Mouse (Mus musculus) MEL (cell line): Measurements from ENCODE around the gene Slc38a4.

Source experiments
- BHLHE40 ChIP-seq: IDR thresholded peaks from 2 replicates; pipeline ENCODE4 v1.6.1; 2012; ENCODE audit warnings: low read depth, mild to moderate bottlenecking, inconsistent platforms, low read length, improper control_type of control experiment, borderline replicate concordance
- CTCF ChIP-seq, 3 experiments: IDR thresholded peaks in 2 of 3; conservative IDR thresholded peaks in 1 of 3; 2 replicates each; pipeline ENCODE4 v1.5.1; 2011 to 2012; ENCODE audit warnings: low read length in 3 of 3, low read depth in 2 of 3, mild to moderate bottlenecking in 2 of 3, improper control_type of control experiment in 1 of 3, inconsistent platforms in 1 of 3, mixed read lengths in 1 of 3, moderate library complexity in 1 of 3; ENCODE audit not compliant: control insufficient read depth in 1 of 3, insufficient read depth in 1 of 3, poor library complexity in 1 of 3, severe bottlenecking in 1 of 3
- EP300 ChIP-seq, 2 experiments: IDR thresholded peaks; 2 replicates each; pipeline ENCODE4 v1.6.1; 2011; ENCODE audit warnings: improper control_type of control experiment in 2 of 2, low read length in 2 of 2, low read depth in 1 of 2, mild to moderate bottlenecking in 1 of 2
- ETS1 ChIP-seq: IDR thresholded peaks from 2 replicates; pipeline ENCODE4 v1.6.1; 2012; ENCODE audit warnings: low read depth, mild to moderate bottlenecking, inconsistent platforms, low read length, improper control_type of control experiment, moderate library complexity
- GABPA ChIP-seq: IDR thresholded peaks from 2 replicates; pipeline ENCODE4 v1.6.1; 2012; ENCODE audit warnings: low read depth, mild to moderate bottlenecking, inconsistent platforms, low read length, improper control_type of control experiment, moderate library complexity
- HCFC1 ChIP-seq: IDR thresholded peaks from 2 replicates; pipeline ENCODE4 v1.6.1; 2012; ENCODE audit warnings: low read depth, mild to moderate bottlenecking, inconsistent platforms, low read length, improper control_type of control experiment, moderate library complexity
- POLR2A ChIP-seq, 2 experiments: IDR thresholded peaks; 2 replicates each; pipeline ENCODE4 v1.6.1; 2011 to 2012; ENCODE audit warnings: low read length in 2 of 2, mild to moderate bottlenecking in 2 of 2, control low read depth in 1 of 2, improper control_type of control experiment in 1 of 2, low read depth in 1 of 2, moderate library complexity in 1 of 2; ENCODE audit not compliant: control insufficient read depth in 1 of 2, insufficient read depth in 1 of 2, poor library complexity in 1 of 2
- TCF12 ChIP-seq: IDR thresholded peaks from 2 replicates; pipeline ENCODE4 v1.6.1; 2014; ENCODE audit warnings: low read depth, mild to moderate bottlenecking, inconsistent platforms, low read length, improper control_type of control experiment, moderate library complexity
- ZC3H11A ChIP-seq: IDR thresholded peaks from 2 replicates; pipeline ENCODE4 v1.6.1; 2012; ENCODE audit warnings: low read depth, mild to moderate bottlenecking, inconsistent platforms, low read length, improper control_type of control experiment

DNA sequence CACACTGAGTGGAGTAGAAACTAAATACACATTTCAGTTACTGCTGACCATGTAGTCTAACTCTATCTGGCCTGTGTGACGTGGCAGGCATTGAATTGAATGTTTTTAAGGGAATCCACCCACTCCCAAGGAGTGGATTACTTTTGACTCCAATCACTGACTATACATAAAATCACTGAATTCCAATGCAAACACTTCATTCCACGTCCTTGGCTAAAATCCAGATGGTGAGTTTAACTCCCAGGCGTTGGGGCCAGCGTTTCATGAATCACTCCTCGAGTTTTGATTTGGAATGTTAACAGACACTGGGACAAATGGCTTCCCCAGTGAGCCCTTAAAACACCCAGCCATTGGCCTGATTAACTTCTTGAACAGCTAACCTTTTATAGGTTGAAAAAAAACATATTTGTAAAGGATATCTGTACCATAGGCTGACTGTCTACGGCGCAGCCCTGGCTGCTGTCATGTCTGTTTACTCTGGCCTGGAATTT lies 13.7 kb downstream of the Slc38a4 start:
- TF ChIP-seq ZC3H11A (no peak), HCFC1 (no peak), ETS1 (no peak), BHLHE40 (no peak), EP300 (IDR thresholded peaks at IDR 0.05; ENCODE audit: low read depth in 1 of 2, low read length in 2 of 2) (no peak), GABPA (no peak), CTCF (IDR thresholded peaks at IDR 0.05 in 2 of 3, conservative IDR thresholded peaks at IDR 0.05 in 1 of 3; ENCODE audit: control insufficient read depth in 1 of 3, insufficient read depth in 1 of 3, low read depth in 2 of 3, low read length in 3 of 3, poor library complexity in 1 of 3, severe bottlenecking in 1 of 3) (no peak), TCF12 (no peak), POLR2A (IDR thresholded peaks at IDR 0.05; ENCODE audit: control insufficient read depth in 1 of 2, insufficient read depth in 1 of 2, low read depth in 1 of 2, low read length in 2 of 2, poor library complexity in 1 of 2) (no peak)
